Mouse (Mus musculus) forebrain, embryonic 11.5 days (tissue): ENCODE measurements around the gene Gpr108. TPM values are rescaled to one million over a fixed set of nuclear protein-coding genes. Genes with fewer than 3 reads are reported as not detected.

Experiments
- ATAC-seq: fragments of 200-750 bp; cut with Nextera tagmentation; replicated peaks from 2 replicates; pipeline ENCODE4 v1.8.0; 2017; ENCODE audit warnings: moderate TSS enrichment; ENCODE audit not compliant: low FRiP score
- DNase-seq: peaks from one replicate; pipeline ENCODE4 v3.0.0-alpha.2; 2017; ENCODE audit warnings: low spot score
- H3K27ac ChIP-seq: fragments of 300-500 bp; sonication (generic); 2 replicates; pipeline ENCODE4 v1.5.1; 2014; ENCODE audit warnings: low read depth, low read length
- H3K27me3 ChIP-seq: fragments of 300-500 bp; sonication (generic); 2 replicates; pipeline ENCODE4 v1.6.1; 2014; ENCODE audit warnings: mild to moderate bottlenecking, low read length, mixed read lengths; ENCODE audit not compliant: control insufficient read depth, insufficient read depth
- H3K36me3 ChIP-seq: fragments of 300-500 bp; sonication (generic); 2 replicates; pipeline ENCODE4 v1.6.1; 2014; ENCODE audit warnings: mild to moderate bottlenecking, low read length, moderate library complexity, mixed read lengths; ENCODE audit not compliant: control insufficient read depth, insufficient read depth
- H3K4me1 ChIP-seq: fragments of 300-500 bp; sonication (generic); replicated peaks from 2 replicates; pipeline ENCODE4 v1.6.1; 2014; ENCODE audit warnings: low read length, mixed read lengths; ENCODE audit not compliant: control insufficient read depth, insufficient read depth
- H3K4me2 ChIP-seq: fragments of 300-500 bp; sonication (generic); 2 replicates; pipeline ENCODE4 v1.6.1; 2014; ENCODE audit warnings: low read depth, mild to moderate bottlenecking, low read length, moderate library complexity, mixed read lengths; ENCODE audit not compliant: severe bottlenecking
- H3K4me3 ChIP-seq: fragments of 300-500 bp; sonication (generic); 2 replicates; pipeline ENCODE4 v1.5.1; 2014; ENCODE audit warnings: low read depth, low read length
- H3K9ac ChIP-seq: fragments of 300-500 bp; sonication (generic); 2 replicates; pipeline ENCODE4 v1.6.1; 2014; ENCODE audit warnings: low read length
- H3K9me3 ChIP-seq: fragments of 300-500 bp; sonication (generic); 2 replicates; pipeline ENCODE4 v1.6.1; 2016; ENCODE audit warnings: low read length, mixed read lengths; ENCODE audit not compliant: control insufficient read depth
- WGBS: fragments of 180-500 bp; shearing (Covaris S2); extraction: QIAGEN DNeasy Blood & Tissue Kit; methylation state at CpG from one replicate; pipeline ENCODE4 v1.1.7; 2014; 5-methylcytosine and 5-hydroxymethylcytosine counted together
- microRNA-seq: library from miRNA; unstranded; fragments of <30 nt; microRNA quantifications from one replicate; pipeline ENCODE4, GENCODE M21; 2016; ENCODE audit not compliant: insufficient number of aligned reads
- polyA plus RNA-seq: library from polyadenylated mRNA; unstranded; fragments of >200 nt; fragmentation: Nextera tagmentation; extraction: Ambion mirVana; gene quantifications from 2 replicates; pipeline ENCODE4 v1.2.1, GENCODE M21; 2014

Gene Gpr108
- polyA plus RNA-seq, 1 experiment from 2014 or later, result 22.3 TPM

GRCm38 (mm10) chr17:57195326-57196010, 52.8 kb downstream of the Gpr108 start:
- ATAC-seq, result no peak
- WGBS, result 79% methylated on average over 8 of the region's 8 CpGs

GRCm38 (mm10) chr17:57194771-57195170, 53.5 kb downstream of the Gpr108 start:
- Histone ChIP-seq H3K36me3 (no peaks in the 10 kb centered on the region), H3K4me3 (no peak overlapping the region), H3K4me1 (no peaks in the 10 kb centered on the region), H3K9me3 (no peaks in the 10 kb centered on the region), H3K27ac (no peak overlapping the region), H3K27me3 (no peaks in the 10 kb centered on the region), H3K4me2 (no peak overlapping the region), H3K9ac (no peak overlapping the region)
- no peak for DNase-seq
- ATAC-seq, result no peak
- 88% methylated on average over 3 of the region's 3 CpGs for WGBS

More at GRCm38 (mm10) chr17:57195326-57196010, 52.8 kb downstream of the Gpr108 start:
- Histone ChIP-seq H3K9ac (no peak overlapping the region), H3K36me3 (no peaks in the 10 kb centered on the region), H3K4me1 (no peaks in the 10 kb centered on the region), H3K27me3 (no peaks in the 10 kb centered on the region), H3K9me3 (no peaks in the 10 kb centered on the region), H3K4me3 (no peak overlapping the region), H3K27ac (no peak overlapping the region), H3K4me2 (no peak overlapping the region)
- no peak for DNase-seq

- Histone ChIP-seq H3K4me2 (no peak within 1 kb of the TSS), H3K9me3 (no peaks in the 10 kb centered on the region), H3K9ac (no peak within 1 kb of the TSS), H3K27me3 (no peaks in the 10 kb centered on the region), H3K36me3 (no peaks in the 10 kb centered on the region), H3K27ac (no peak within 1 kb of the TSS), H3K4me3 (no peak within 1 kb of the TSS), H3K4me1 (no peaks in the 10 kb centered on the region)
- ATAC-seq (no peak), DNase-seq (no peak)
- 79% methylated on average over 11 of the region's 11 CpGs for WGBS
These were observed 54.2 kb downstream of the Gpr108 start, which contains the start of gene Tnfsf14 for GRCm38 (mm10) chr17:57194041-57194507. Gene Tnfsf14, minus strand, starts transcription at chr17:57194177.

GRCm38 (mm10) chr17:57188510-57189192, 59.6 kb downstream of the Gpr108 start:
- Histone ChIP-seq H3K4me3 (no peak overlapping the region), H3K9me3 (no peaks in the 10 kb centered on the region), H3K4me2 (no peak overlapping the region), H3K9ac (no peak overlapping the region), H3K27ac (no peak overlapping the region), H3K27me3 (no peaks in the 10 kb centered on the region), H3K4me1 (no peaks in the 10 kb centered on the region), H3K36me3 (no peaks in the 10 kb centered on the region)
- DNase-seq (no peak), ATAC-seq (no peak)
- 88% methylated on average over 12 of the region's 12 CpGs for WGBS

GRCm38 (mm10) chr17:57185641-57186040, 62.6 kb downstream of the Gpr108 start:
- H3K27me3 ChIP-seq, result no peaks in the 10 kb centered on the region
- H3K9me3 ChIP-seq, result no peaks in the 10 kb centered on the region
- H3K36me3 ChIP-seq, result no peaks in the 10 kb centered on the region
- H3K27ac ChIP-seq, result no peak overlapping the region
- H3K9ac ChIP-seq, result no peak overlapping the region
- no peak for DNase-seq
- ATAC-seq, result no peak
- 78% methylated on average over 2 of the region's 2 CpGs for WGBS
- H3K4me3 ChIP-seq, result no peak overlapping the region
- no peaks in the 10 kb centered on the region for H3K4me1 ChIP-seq
- H3K4me2 ChIP-seq, result no peak overlapping the region

Small RNA genes lying within 50 kb of the gene (microRNA-seq; reads per million reads assigned to microRNA genes)
- gene Mir6978, result not detected

Other genes with a start within 250 kb of the Gpr108 start
- gene Pspn, start 248.4 kb downstream of the Gpr108 start, polyA plus RNA-seq, result 0.76 TPM in 1 of 2 replicates, not detected in the other
- 77.3 and 82.7 TPM in 2 replicates for gene Gtf2f1, start 237.2 kb downstream of the Gpr108 start, polyA plus RNA-seq
- gene Gm17949, start 237.0 kb downstream of the Gpr108 start, polyA plus RNA-seq, result 0.27 and 0.39 TPM in 2 replicates
- gene Khsrp, start 216.9 kb downstream of the Gpr108 start, polyA plus RNA-seq, result 62.9 and 67.6 TPM in 2 replicates
- not detected in 2 replicates for gene Slc25a41, start 206.8 kb downstream of the Gpr108 start, polyA plus RNA-seq
- 1.5 and 1.9 TPM in 2 replicates for gene Crb3, start 189.3 kb downstream of the Gpr108 start, polyA plus RNA-seq
- gene Slc25a23, start 188.6 kb downstream of the Gpr108 start, polyA plus RNA-seq, result 19.9 and 21.5 TPM in 2 replicates
- gene Dennd1c, start 169.9 kb downstream of the Gpr108 start, polyA plus RNA-seq, result 4.6 and 5.7 TPM in 2 replicates
- 81.6 and 99.7 TPM in 2 replicates for gene Tubb4a, start 160.7 kb downstream of the Gpr108 start, polyA plus RNA-seq
- gene Tnfsf9, start 143.1 kb downstream of the Gpr108 start, polyA plus RNA-seq, result 10.9 and 12.9 TPM in 2 replicates
- not detected in 2 replicates for gene Cd70, start 98.7 kb downstream of the Gpr108 start, polyA plus RNA-seq
- 0.13 and 0.19 TPM in 2 replicates for gene Tnfsf14, start 54.3 kb downstream of the Gpr108 start, polyA plus RNA-seq
- not detected in 2 replicates for gene C3, start 20.3 kb downstream of the Gpr108 start, polyA plus RNA-seq
- 31.1 and 32.5 TPM in 2 replicates for gene Trip10, start 1.0 kb upstream of the Gpr108 start, polyA plus RNA-seq
- 1.4 TPM in 2 replicates for gene Vav1, start 30.7 kb upstream of the Gpr108 start, polyA plus RNA-seq
- gene Adgre1, start 110.2 kb upstream of the Gpr108 start, polyA plus RNA-seq, result 2.0 and 2.3 TPM in 2 replicates